In the genomic region with DNA sequence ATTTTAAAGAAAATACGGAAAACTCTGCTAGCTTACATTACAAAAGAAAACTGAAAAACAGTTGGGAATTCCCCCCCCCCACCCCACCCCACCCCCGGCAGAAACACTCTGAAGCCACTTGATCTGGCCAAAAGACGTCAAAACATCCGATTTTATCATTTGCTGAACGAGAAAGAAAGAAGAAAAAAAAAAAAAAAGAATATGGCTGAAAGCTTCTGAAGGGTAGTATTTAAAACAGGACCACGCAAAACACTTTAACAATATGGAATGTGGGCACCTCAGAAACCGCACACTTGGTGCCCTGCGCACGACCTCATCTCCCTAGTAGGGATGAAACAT, we compare ENCODE assay signal across 8 mouse cellular contexts. TPM values are rescaled to one million over a fixed set of nuclear protein-coding genes. Genes with fewer than 3 reads are reported as not detected.
DNase-seq lines count a peak whose midpoint lies in the region; ATAC-seq and TF ChIP-seq lines count a peak whose summit lies in the region.

No protein-coding gene starts in this region.

- WGBS in forebrain, postnatal 0 days: under 1% methylated on average over 9 of the region's 9 CpGs
- 0% methylated on average over 9 of the region's 9 CpGs for WGBS in liver, embryonic 16.5 days (ENCODE audit: insufficient replicate concordance)

- peak overlapping the region; percentile 62 for H3K4me2 ChIP-seq in forebrain, postnatal 0 days (ENCODE audit: low read depth)
- peak overlapping the region; percentile 75 for H3K4me2 ChIP-seq in liver, embryonic 16.5 days (ENCODE audit: low read depth, low read length)

- no peak for DNase-seq in gastrocnemius, adult 2 months
- no peak for DNase-seq in gastrocnemius, postnatal 25 days
- peak; percentile 58 for DNase-seq in CD4-positive helper T cell, adult 2 months (ENCODE audit: low read depth, low spot score)
- no peak for DNase-seq in forebrain, postnatal 0 days
- DNase-seq in retina, embryonic 14.5 days (ENCODE audit: low spot score): no peak
- no peak for DNase-seq in adrenal gland, postnatal 14 days
- DNase-seq in cerebellum, postnatal 10 days: no peak

- intact Hi-C loops in gastrocnemius, adult 2 months (cut with DNase I): loop anchor here (2.0 to 5.0 kb wide), 2 partner anchors 38 to 104 kb away; a partner anchor contains a TSS

- peak overlapping the region; percentile 100 for H3K4me3 ChIP-seq in gastrocnemius, adult 2 months
- H3K4me3 ChIP-seq in forebrain, postnatal 0 days (ENCODE audit: low read depth, low read length): peak overlapping the region; percentile 99
- peak overlapping the region; percentile 95 for H3K4me3 ChIP-seq in liver, embryonic 16.5 days (ENCODE audit: low read depth, low read length)

- H3K9me3 ChIP-seq in forebrain, postnatal 0 days (ENCODE audit: low read length): no peaks in the 10 kb centered on the region
- no peaks in the 10 kb centered on the region for H3K9me3 ChIP-seq in liver, embryonic 16.5 days (replicated peaks; ENCODE audit: control insufficient read depth, low read length)

- no peaks in the 10 kb centered on the region for H3K27me3 ChIP-seq in forebrain, postnatal 0 days (ENCODE audit: insufficient read depth, low read length)
- no peaks in the 10 kb centered on the region for H3K27me3 ChIP-seq in liver, embryonic 16.5 days (ENCODE audit: control insufficient read depth, insufficient read depth, low read depth, low read length)

- no peak for TF ChIP-seq CTCF in gastrocnemius, adult 2 months (IDR thresholded peaks at IDR 0.05)
- no peak for TF ChIP-seq CTCF in forebrain, postnatal 0 days (IDR thresholded peaks at IDR 0.05; ENCODE audit: low read depth)

- 0 out of 2 replicates have a peak, but pooled peaks cover 8% of the 10 kb centered on the region for H3K4me1 ChIP-seq in forebrain, postnatal 0 days (ENCODE audit: insufficient read depth)
- H3K4me1 ChIP-seq in liver, embryonic 16.5 days (ENCODE audit: control insufficient read depth, low read depth, low read length): peaks cover 32% of the 10 kb centered on the region

- no peak for ATAC-seq in forebrain, postnatal 0 days
- ATAC-seq in liver, embryonic 16.5 days (ENCODE audit: low read depth): no peak

- peak overlapping the region; percentile 92 for H3K9ac ChIP-seq in forebrain, postnatal 0 days
- peak overlapping the region; percentile 97 for H3K9ac ChIP-seq in liver, embryonic 16.5 days (ENCODE audit: low read depth, low read length)

- H3K27ac ChIP-seq in gastrocnemius, adult 2 months: peak overlapping the region; percentile 99
- H3K27ac ChIP-seq in forebrain, postnatal 0 days (ENCODE audit: low read depth, low read length): peak overlapping the region; percentile 98; the same call in 1 of the 2 replicates
- H3K27ac ChIP-seq in liver, embryonic 16.5 days (ENCODE audit: low read length): peak overlapping the region; percentile 94

- H3K36me3 ChIP-seq in forebrain, postnatal 0 days (ENCODE audit: insufficient read depth): no peaks in the 10 kb centered on the region
- peaks cover 2% of the 10 kb centered on the region; the same call in 1 of the 2 replicates for H3K36me3 ChIP-seq in liver, embryonic 16.5 days (ENCODE audit: control insufficient read depth, insufficient read depth)

RNA-seq across cellular contexts. Expression of a gene that starts 5.7 kb away (rescaled TPM):
- total RNA-seq in gastrocnemius, adult 2 months (2021): 1 to 10 TPM; 9.2 to 9.9 TPM
- total RNA-seq in gastrocnemius, postnatal 25 days (2021): 1 to 10 TPM; 6.4 to 7.8 TPM
- 5.3 and 5.4 TPM in 2 replicates for total RNA-seq in forebrain, postnatal 0 days (2014; rRNA removed)
- 3.0 and 3.1 TPM in 2 replicates for polyA plus RNA-seq in forebrain, postnatal 0 days (2015; fragmentation: Nextera tagmentation; extraction: Ambion mirVana)
- 3.3 and 3.7 TPM in 2 replicates for polyA plus RNA-seq in liver, embryonic 16.5 days (2015; fragmentation: Nextera tagmentation; extraction: Ambion mirVana)
- 12.8 and 15.2 TPM in 2 replicates for total RNA-seq in adrenal gland, postnatal 14 days (2021)
